Mouse (Mus musculus) macrophage (primary cell): ENCODE results near the gene Cacna1c. TPM values are rescaled to one million over a fixed set of nuclear protein-coding genes. Genes with fewer than 3 reads are reported as not detected.

Experiments used
- H3K27ac ChIP-seq: fragments of 350-480 bp; formaldehyde crosslinking; 2 replicates; pipeline ENCODE4 v1.9.0; 2021
- H3K36me3 ChIP-seq: fragments of 350-480 bp; formaldehyde crosslinking; 2 replicates; pipeline ENCODE4 v1.9.0; 2021; ENCODE audit errors: inconsistent target
- H3K4me3 ChIP-seq: fragments of 350-480 bp; formaldehyde crosslinking; 2 replicates; pipeline ENCODE4 v1.9.0; 2021; ENCODE audit errors: inconsistent target
- H3K79me2 ChIP-seq: fragments of 350-480 bp; formaldehyde crosslinking; 2 replicates; pipeline ENCODE4 v1.9.0; 2021; ENCODE audit errors: inconsistent target
- WGBS: methylation state at CpG from one replicate; pipeline ENCODE4 v1.1.7; 2026; ENCODE audit warnings: inconsistent platforms; ENCODE audit not compliant: missing documents; 5-methylcytosine and 5-hydroxymethylcytosine counted together
- polyA plus RNA-seq: library from polyadenylated mRNA; stranded (reverse); fragments of 250-400 nt; gene quantifications from 3 replicates; pipeline ENCODE4 v1.2.4, GENCODE M21; 2018; ENCODE audit warnings: inconsistent platforms

Cacna1c gene
- polyA plus RNA-seq, 1 experiment from 2014 or later: not detected

DNA sequence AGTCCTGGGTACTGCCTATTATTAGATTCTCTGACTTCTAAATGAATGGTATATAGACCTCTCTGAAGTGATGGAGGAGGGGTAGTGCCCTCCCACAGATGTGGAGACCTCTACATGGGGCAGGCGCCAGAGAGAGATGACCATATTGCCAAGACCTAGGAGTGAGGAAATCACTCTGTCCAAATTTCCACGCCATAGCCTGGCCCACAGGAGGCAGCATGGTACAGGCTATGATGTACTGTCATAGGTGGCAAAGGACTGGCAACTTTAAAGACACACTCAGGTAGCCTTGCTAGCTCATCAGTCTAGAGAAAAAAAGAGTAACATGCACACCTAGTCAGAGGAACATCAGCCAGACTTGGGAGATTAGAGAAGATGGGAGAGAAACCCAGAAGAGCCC, 347.6 kb downstream of the Cacna1c start:
- H3K4me3 ChIP-seq: no peak overlapping the region
- no peaks in the 10 kb centered on the region for H3K79me2 ChIP-seq
- H3K36me3 ChIP-seq: no peaks in the 10 kb centered on the region
- no peak overlapping the region for H3K27ac ChIP-seq
- 89% methylated on average over 2 of the region's 2 CpGs for WGBS

DNA sequence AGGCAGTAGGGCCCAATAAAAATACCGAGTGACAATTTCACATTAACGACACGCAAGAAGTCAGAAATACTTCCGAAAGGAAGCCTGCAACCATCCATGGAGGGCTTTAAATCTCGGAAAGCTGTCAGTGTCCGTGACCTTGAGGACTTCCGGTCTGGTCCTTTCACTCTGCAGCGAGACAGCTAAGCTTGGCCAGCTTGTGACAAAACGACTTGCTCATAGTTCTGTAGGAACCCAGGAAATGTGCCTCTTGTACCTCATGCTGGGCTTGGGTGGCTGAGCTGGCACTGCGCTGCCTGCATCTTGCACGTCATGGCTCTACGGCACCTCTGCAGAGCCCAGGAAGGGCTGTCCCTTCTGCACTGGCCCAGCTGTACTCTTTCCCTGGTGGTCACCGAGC, 348.5 kb downstream of the Cacna1c start:
- no peaks in the 10 kb centered on the region for H3K36me3 ChIP-seq

GRCm38 (mm10) chr6:118845829-118846228, 350.4 kb downstream of the Cacna1c start:
- Histone ChIP-seq H3K79me2 (no peaks in the 10 kb centered on the region), H3K27ac (no peak overlapping the region), H3K4me3 (no peak overlapping the region), H3K36me3 (no peaks in the 10 kb centered on the region)
- WGBS: 35% methylated on average over 2 of the region's 2 CpGs

More for the DNA sequence above, 348.5 kb downstream of the Cacna1c start:
- no peak overlapping the region for H3K27ac ChIP-seq
- no peak overlapping the region for H3K4me3 ChIP-seq
- no peaks in the 10 kb centered on the region for H3K79me2 ChIP-seq
- 84% methylated on average over 13 of the region's 13 CpGs for WGBS

GRCm38 (mm10) chr6:118845180-118845579, 351.0 kb downstream of the Cacna1c start:
- WGBS: 82% methylated on average over 6 of the region's 6 CpGs
- Histone ChIP-seq H3K36me3 (no peaks in the 10 kb centered on the region), H3K4me3 (no peak overlapping the region), H3K27ac (no peak overlapping the region), H3K79me2 (no peaks in the 10 kb centered on the region)

DNA sequence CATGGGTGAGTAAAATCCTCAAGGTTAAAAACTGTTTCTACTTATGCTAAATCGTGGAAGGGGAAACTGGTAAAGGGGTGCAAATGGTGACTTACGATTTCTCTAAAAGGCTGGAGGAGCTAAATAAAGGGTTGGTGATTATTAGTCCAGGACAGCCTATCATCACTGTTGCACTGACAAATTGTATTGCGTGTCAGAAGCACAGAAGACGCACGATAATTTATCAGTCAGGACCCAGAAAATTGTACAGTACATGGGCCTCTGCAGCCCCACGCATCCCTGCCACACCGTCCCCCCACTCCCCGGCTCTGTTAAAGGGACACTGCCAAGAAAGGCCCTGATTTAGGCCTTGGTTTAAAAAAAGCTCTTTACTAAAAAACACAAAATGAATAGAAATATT, 352.7 kb downstream of the Cacna1c start:
- H3K4me3 ChIP-seq: no peak overlapping the region
- H3K79me2 ChIP-seq: no peaks in the 10 kb centered on the region
- no peaks in the 10 kb centered on the region for H3K36me3 ChIP-seq
- H3K27ac ChIP-seq: no peak overlapping the region
- WGBS: 90% methylated on average over 8 of the region's 8 CpGs

DNA sequence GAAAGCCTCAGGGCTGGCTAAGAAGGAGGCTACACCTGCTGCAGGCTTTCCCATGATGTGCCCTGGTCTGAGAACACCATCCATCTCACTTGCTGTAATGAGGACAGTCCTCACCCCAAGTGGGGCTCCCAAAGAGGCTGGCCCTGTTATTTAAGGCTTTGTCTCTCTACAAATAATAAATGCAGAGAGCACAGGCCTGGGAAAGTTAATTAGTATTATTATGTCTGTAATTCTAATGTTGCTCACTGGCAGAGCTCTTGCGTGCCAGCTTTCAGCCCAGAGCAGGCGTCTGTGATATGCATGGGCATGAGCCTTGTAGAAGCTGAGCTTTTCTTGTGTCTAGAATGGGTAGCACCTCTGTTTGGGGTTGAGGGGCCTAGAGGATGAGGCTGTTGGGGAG, 354.3 kb downstream of the Cacna1c start:
- no peak overlapping the region for H3K27ac ChIP-seq
- H3K4me3 ChIP-seq: no peak overlapping the region
- H3K36me3 ChIP-seq: no peaks in the 10 kb centered on the region
- WGBS: 96% methylated on average over 2 of the region's 2 CpGs
- H3K79me2 ChIP-seq: no peaks in the 10 kb centered on the region

DNA sequence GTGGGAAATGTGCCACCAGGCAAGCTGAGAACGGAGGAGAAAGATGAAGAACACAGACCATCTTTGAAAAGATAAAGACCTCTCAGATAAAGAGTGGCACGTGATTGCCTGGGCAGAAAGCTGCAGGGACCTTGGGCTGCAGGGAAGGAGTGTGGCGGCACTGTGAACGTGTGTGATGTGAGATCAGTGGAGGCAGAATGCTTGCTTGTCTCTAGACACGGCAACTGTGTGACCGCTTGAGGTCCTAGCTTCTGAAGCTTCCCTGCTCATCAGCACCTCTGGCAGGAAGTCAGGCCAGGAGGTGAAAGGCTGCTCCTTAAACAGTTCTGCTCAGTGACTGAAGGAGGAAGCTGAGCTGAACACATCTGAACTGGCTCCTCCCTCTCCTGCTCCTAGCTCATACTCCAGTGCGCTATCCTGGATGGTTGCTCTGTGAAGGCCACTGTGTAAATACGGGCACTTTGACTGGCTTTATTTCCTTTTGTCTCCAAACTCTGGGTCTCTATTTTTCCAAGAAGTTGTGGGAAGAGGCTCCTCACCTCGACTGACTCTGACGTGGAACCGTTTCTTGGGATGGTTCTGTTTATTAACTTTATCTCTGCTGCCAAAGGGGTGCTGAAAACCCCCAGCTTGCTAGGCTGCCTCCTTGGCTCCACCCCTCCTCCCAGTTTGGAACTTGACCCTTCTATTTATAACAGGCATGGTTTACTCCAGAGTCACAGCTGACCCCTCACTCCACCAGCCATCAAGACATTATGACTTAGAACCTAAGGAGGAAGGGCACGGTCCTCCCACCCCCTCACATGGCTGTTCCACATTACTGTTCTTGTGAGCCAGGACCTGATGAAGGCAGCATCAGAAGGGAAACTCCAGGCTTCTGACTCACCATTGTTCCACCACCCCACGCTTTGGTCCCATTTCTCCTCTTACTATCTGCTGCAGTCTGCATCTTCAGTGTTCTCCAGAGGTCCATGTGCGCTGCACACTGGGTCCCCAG, 357.0 kb downstream of the Cacna1c start:
- H3K27ac ChIP-seq: no peak overlapping the region
- H3K36me3 ChIP-seq: no peaks in the 10 kb centered on the region
- H3K79me2 ChIP-seq: no peaks in the 10 kb centered on the region
- WGBS: 50% methylated on average over 14 of the region's 14 CpGs
- no peak overlapping the region for H3K4me3 ChIP-seq

GRCm38 (mm10) chr6:118836693-118837092, 359.5 kb downstream of the Cacna1c start:
- WGBS: 63% methylated on average over 7 of the region's 7 CpGs
- Histone ChIP-seq H3K27ac (no peak overlapping the region), H3K4me3 (no peak overlapping the region), H3K79me2 (no peaks in the 10 kb centered on the region), H3K36me3 (no peaks in the 10 kb centered on the region)

- H3K36me3 ChIP-seq: no peaks in the 10 kb centered on the region
- H3K79me2 ChIP-seq: no peaks in the 10 kb centered on the region
- WGBS: 78% methylated on average over 8 of the region's 8 CpGs
- no peak overlapping the region for H3K4me3 ChIP-seq
- H3K27ac ChIP-seq: no peak overlapping the region
These were observed 362.2 kb downstream of the Cacna1c start for GRCm38 (mm10) chr6:118834046-118834445.

- Histone ChIP-seq H3K79me2 (no peaks in the 10 kb centered on the region), H3K36me3 (no peaks in the 10 kb centered on the region), H3K4me3 (no peak overlapping the region), H3K27ac (no peak overlapping the region)
- 92% methylated on average over 7 of the region's 7 CpGs for WGBS
These were observed 363.2 kb downstream of the Cacna1c start for GRCm38 (mm10) chr6:118833049-118833448.

DNA sequence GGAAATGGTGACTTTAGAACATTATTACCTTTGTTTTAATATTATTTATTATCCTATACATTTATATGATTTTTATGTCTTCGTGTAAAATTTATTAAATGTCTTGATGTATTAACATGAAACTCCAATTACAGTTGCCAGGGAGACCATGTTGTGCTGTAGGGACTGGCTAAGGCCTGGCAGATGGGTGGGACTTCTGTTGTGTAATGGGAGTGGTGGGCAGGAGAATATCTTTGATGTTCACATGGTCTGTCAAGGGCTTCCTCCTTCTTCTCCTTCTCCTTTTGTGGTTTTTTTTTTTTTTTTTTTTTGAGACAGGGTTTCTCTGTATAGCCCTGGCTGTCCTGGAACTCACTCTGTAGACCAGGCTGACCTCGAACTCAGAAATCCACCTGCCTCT, 363.6 kb downstream of the Cacna1c start:
- 66% methylated on average over 2 of the region's 2 CpGs for WGBS
- H3K79me2 ChIP-seq: no peaks in the 10 kb centered on the region
- no peak overlapping the region for H3K27ac ChIP-seq

DNA sequence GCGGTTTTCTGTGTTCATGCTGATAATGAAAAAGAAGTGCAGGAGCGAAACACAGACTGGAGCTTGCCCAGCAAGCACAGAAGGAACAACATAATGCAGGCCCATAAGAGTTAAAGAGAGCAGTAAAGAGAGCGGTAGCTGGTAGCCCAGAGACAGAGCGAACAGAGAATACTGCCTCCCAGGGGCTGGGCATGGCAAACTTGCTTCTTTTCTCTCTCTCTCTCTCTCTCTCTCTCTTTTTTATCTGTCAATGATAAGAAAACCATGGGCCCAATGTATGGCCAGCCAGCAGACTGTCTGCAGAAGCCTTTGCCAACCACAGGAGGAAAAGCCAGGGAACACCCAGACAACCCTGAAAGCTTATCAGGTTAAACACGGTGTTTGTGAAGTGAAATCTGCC, 365.4 kb downstream of the Cacna1c start:
- 92% methylated on average over 5 of the region's 5 CpGs for WGBS
- H3K27ac ChIP-seq: no peak overlapping the region
- no peak overlapping the region for H3K4me3 ChIP-seq
- no peaks in the 10 kb centered on the region for H3K36me3 ChIP-seq
- H3K79me2 ChIP-seq: no peaks in the 10 kb centered on the region

More for the DNA sequence above, 363.6 kb downstream of the Cacna1c start:
- Histone ChIP-seq H3K4me3 (no peak overlapping the region), H3K36me3 (no peaks in the 10 kb centered on the region)

DNA sequence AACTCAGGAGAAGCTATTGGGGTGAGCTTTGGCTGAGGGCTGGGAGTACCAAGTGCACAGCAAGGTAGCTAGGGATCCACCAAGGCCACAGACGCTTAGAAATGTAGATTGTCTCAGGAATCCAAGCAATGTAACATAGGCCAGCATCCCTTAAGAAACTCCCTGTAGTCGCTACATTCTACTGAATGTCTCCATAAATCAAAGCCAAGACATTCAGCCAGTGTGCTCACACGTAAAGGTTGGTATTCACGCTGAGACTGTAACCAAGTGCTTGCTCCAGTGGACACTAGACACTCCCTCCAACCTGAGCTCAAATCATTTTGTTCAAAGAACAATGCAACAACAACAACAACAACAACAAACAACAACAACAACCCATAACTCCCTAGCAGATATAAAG, 368.0 kb downstream of the Cacna1c start:
- H3K27ac ChIP-seq: no peak overlapping the region
- no peaks in the 10 kb centered on the region for H3K79me2 ChIP-seq
- H3K4me3 ChIP-seq: no peak overlapping the region
- WGBS: 88% methylated on average over 4 of the region's 4 CpGs
- no peaks in the 10 kb centered on the region for H3K36me3 ChIP-seq

DNA sequence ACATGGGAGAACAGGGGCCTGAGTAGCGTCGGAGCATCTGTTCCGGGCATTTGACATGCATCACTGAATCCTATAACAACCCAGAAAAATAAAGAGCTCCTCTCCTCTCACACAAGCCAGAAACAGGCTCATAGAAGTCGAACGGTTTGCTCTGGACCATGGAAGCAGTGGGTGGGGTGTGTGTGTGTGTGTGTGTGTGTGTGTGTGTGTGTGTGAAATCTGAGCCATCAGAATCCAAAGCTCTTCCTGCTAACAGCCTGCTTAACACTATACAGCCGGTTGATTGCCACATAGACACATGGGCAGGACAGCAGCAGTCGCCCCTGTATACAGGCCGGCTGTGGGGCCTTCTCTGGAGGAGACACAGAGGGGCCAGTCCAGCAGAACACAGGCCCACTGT, 368.7 kb downstream of the Cacna1c start:
- 89% methylated on average over 6 of the region's 8 CpGs for WGBS
- Histone ChIP-seq H3K27ac (no peak overlapping the region), H3K79me2 (no peaks in the 10 kb centered on the region), H3K4me3 (no peak overlapping the region), H3K36me3 (no peaks in the 10 kb centered on the region)

- Histone ChIP-seq H3K36me3 (no peaks in the 10 kb centered on the region), H3K27ac (no peak overlapping the region), H3K4me3 (no peak overlapping the region), H3K79me2 (no peaks in the 10 kb centered on the region)
- 87% methylated on average over 6 of the region's 6 CpGs for WGBS
These were observed 370.8 kb downstream of the Cacna1c start for GRCm38 (mm10) chr6:118825400-118825871.
